Mouse (Mus musculus) T-helper 1 cell (primary cell): ENCODE measurements around the gene Flt4.
"Not testable (repeated sequence)": the region's sequence is repeated elsewhere in the genome, so short reads cannot be mapped to it uniquely, and the experiment has no call there.

Experiments
- in situ Hi-C: fragments of 300-600 bp; cut with MboI, MseI; formaldehyde crosslinking; loops from one replicate; pipeline ENCODE4 v1.15.1; 2025; ENCODE audit warnings: high pct_unique_total_duplicates

Flt4 gene

DNA sequence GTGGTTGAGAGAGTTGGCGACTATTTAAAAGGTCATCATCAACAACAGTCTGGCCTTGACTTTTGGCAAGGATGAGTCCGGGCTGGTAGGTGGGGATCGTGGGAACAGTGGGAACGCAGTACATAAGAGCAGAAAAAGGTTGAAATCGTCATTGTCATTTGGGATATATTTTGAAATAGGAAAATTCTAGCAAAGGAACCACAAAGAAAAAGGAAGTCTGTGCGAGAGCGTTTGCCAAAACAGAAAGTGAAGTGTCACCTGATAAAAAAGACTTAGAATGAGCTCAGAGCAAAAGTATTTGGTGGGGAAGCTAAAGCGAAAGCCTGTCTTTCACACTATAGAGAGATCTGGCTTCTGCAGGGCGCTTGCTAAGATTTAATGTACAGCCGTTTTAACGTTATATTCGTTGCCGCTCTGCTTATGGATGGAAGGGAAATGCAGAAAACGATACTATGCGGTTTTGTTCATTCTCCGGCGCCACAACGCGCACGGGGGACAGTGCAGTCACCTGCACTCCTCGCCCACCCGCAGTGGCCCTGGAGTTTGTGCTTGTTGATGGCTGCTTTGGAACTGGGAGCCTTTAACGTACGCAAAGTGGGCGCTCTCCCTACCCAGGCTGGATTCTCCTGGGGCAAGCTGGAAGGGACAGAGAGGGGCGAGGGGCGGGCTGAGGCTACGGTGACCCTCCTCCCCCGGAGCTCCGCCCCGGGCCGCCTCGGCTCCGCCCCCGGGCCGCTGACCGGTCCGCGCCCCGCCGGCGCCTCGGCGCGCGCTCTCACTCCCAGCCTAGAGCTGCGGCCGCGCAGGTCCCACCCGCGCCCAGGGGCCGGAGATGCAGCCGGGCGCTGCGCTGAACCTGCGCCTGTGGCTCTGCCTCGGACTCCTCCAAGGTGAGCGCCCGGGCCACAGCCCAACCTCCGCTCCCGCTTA, at the start of gene Flt4:
Flt4 (plus strand) TSS at position 326 of the 930 bp plus-strand sequence.
- in situ Hi-C loops: not testable (repeated sequence)

DNA sequence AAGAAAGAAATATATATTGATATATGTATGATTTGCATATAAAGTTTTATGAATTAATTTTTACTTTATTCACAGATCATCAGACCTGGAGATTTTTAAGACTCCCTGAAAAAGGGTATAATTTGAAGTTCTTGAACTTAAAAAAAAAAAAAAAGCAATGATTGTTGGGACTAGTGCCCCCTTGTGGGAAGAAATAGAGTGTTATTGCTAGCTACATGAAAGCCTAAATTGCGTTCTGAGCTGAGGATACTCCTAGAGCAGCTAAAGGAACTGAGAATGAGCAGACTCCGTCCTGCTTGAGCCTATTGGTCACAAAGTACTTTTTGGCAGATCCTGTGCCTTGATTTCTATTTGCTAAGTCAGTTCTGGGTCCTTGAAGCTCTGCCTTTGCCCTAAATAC, 34.0 kb upstream of the Flt4 start:
- in situ Hi-C loops: not testable (repeated sequence)

DNA sequence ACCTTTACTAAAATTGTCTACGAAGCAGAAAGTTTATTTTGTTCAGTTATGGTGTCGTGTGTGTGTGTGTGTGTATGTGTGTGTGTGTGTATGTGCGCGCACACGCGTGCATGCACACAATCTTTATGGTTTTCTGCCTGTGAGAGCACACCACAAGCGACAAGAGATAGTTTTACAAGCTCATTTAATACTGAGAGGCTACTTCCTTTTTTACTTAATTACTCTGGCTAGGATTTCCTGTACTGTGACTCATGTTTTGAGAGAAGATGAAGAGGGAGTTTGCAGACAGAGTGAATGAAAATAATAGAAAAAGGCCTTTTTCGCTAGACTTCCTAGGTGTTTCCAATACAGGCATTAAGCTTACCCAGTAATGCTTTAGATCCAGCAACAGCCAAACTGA, 28.6 kb upstream of the Flt4 start:
- in situ Hi-C loops: not testable (repeated sequence)

DNA sequence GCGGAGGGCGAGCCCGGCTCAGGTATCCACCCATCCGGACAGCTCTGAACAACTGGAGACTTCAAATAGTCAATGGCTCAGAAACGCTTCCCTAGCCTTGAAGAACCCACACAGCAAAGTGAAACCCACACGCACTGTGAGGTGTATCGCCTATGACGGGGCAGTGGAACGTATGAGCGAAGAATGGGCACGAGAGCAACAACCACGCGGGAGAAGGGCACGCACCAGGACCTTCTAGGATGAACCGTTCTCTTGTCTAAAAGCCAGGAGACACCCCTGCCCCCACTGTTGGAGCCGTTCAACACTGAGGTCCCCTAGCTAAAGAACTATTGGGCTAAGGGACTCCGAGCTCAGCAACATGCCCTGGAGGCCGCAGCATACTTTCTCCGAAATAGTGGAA, 18.9 kb upstream of the Flt4 start:
- in situ Hi-C loops: loop anchor here (5.0 kb wide), 1 partner anchor 1587 kb away; no protein-coding TSS in a partner anchor

DNA sequence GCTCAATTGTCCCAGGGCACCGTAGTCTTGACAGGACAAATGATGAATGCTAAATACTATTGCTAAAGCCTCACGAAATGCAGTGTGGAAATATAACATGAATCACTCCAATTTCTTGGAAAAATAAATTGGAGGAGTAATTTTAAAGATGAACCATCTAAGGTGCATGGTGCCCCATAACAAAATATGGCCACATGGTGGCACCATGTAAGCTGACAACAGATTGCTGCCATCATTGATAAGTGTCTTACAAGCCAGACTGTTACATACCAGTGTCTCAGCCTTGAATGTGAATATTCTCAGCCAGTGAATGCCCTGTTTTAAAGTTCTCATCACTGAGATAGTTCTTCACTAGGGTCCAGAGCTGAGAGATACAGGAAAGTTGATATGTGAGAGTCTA, 11.9 kb upstream of the Flt4 start:
- in situ Hi-C loops: not testable (repeated sequence)

DNA sequence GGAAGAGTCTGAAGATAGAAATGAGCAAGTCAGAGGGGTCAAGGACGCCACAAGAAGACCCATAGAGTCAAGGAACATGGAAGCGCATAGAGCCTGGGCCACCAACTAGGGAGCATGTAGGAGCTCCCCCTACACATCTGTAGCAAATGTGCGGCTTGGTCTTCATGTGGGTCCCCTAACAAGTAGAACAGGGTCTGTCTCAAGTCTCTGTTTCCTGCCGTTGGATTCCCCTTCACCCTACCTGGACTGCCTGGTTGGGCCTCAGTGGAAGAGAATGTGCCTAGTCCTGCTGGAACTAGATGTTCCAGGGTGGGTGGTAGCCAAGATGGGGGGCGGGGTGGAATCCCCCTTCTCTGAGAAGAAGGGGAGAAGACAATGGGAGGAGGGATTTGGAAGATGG, 757 bp upstream of the Flt4 start:
- in situ Hi-C loops: not testable (repeated sequence)

DNA sequence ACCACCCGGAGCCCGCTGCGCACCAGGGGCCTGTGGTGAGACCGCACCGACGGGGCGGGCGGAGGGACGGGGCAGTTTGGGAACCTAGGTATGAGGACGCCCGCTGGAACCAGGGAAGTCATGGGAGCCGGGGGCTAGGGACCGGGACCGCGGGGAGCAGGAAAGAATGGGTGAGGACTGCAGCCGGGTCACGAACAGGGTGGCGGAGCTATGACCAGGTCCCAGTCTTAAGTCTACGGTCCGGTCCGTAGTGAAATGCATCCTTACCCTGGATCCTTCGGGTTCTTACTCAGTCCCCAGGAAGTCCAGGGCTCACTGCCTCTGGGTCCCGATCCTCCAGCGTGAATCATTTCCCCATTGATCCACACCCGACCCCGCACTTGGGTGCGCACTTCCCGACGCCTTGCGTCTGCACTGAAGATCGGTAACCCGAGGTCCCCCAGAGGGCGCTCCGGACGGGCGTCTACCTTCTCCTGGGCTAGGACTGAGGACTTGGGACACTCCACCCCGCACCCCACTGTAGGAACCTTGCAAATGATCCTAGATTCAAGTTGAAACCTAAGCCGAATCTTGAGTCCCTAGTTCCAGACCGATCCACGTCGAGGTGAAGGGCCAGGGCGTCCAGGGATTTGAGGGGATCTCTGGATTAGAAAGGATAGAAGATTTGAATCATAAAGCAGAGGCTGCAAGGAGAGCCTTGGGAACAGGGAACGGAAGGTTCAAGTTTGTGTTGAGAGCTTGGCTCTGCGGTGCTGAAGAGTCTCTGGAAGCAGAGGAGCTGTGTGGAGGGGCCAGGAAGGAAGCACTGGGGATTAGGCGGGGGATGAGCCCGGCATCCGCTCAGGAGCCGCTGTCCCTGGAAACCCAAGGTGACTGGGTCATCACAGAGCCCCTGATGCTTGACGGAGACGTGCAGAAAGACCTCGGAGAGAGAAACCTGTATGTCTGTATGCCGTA, 1.1 kb downstream of the Flt4 start:
- in situ Hi-C loops: not testable (repeated sequence)

DNA sequence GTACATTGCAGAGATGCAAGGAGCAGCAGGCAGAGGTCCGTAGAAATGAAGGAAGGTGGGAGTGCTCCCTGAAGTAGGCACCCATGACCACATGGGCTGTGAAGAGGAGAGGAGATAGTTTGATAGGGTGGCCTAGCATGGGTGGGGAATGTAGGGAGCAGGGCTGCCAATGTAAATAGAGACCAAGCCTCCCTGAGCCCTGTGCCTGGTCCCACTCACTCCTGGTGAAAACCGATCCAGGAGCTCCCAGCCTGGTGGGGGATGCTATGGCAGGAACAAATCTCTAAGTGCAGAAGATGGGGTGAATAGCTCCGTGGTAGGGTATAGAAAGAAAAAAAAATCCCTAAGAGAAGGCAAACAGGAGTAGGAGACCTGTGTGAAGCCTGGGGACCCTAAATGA, 2.3 kb downstream of the Flt4 start:
- in situ Hi-C loops: not testable (repeated sequence)

DNA sequence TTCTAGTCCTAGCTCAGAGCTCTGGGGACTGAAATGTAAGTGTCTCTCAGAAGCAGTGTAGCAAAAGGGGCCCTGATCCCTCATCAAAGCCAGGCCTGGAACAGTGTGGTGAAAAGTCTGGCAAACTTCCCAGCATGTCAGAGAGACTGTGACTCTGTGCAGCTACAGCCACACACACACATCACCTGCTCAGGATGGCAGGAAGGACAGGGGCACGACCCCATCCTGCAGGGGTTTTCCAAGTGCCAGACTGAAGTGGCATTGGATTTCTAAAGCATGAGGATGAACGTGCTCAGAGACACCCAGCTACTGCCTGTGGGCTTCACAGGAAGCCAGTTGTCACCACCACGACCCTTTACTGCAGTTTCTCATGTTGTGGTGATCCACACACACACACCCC, 3.1 kb downstream of the Flt4 start:
- in situ Hi-C loops: no loop called here

DNA sequence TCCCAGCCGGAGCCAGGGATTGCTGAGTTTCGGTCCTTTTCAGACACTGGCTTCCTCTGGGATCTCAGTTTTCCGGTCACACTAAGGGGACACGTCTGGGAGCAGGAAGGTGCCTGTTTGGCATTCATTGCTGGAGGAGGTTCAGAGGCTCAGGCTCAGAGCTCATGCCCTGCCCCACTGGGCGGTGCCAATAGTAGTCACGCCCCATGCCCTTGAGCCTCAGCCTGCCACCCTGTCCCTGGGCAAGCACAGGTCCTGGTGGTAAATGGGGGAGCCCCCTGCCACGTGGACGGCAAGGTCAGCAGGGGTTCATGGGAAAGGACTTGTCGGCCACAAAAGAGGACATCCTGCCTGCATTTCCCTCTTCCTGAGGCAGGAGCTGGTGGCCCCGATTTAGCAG, 4.3 kb downstream of the Flt4 start:
- in situ Hi-C loops: no loop called here

DNA sequence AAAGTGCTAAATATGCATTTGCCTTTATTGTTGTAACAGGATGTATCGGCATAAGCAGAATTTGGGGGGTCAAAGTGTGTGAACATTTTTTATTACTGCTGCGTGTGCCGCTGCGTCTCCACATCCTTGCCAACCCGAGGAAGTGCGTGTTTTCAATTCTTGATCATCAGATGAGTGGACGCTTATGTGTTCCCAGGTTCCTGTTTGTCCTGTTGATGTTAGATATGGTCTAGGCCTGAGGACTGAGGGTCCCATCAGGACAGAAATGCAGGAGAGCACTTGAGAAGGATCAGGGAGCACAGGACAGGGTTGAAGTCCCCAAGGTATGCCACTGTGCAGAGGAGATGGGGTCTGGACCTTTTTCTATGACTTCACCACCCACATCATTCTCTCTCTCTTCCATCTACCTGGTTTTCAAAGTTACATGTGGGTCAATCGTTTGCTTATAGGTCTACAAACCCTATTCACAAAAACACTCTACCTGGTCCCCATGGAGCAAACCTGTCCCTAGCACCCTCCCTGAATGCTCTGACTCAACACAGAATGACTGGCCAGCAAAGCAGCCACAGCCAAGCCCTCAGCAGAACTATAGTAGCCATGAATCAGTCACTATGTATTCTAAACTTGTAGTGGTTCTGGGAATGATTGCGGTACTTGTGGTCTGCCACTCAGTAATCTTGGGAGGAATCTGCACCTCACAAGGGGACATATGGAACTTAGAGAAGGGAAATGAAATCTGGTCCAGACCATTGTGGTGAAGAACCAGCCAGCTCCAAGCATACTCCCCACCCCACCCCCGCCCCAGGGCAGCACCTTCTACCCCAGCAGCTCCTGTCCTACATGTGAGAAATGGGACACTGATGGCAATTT, 7.0 kb downstream of the Flt4 start:
- in situ Hi-C loops: no loop called here

DNA sequence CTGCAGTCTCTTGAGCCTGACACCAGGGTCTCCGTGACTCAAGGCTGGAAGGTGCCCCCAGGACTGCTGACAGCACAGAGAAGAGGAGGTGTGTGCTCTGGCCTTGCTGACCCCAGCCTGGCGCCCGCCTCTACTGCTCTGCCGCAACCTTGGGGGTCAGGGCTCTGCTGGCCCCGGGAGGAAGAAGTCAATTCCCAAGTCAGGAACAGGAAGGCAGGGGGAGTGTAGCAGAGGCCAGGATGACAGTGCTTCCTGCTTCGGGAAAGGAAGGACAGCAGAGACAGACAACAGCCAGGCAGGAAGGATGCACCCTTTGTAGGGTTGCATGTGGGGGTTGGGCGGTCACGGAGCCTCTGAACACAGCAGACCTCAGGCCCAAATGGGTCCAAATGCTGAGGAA, 9.4 kb downstream of the Flt4 start:
- in situ Hi-C loops: no loop called here

DNA sequence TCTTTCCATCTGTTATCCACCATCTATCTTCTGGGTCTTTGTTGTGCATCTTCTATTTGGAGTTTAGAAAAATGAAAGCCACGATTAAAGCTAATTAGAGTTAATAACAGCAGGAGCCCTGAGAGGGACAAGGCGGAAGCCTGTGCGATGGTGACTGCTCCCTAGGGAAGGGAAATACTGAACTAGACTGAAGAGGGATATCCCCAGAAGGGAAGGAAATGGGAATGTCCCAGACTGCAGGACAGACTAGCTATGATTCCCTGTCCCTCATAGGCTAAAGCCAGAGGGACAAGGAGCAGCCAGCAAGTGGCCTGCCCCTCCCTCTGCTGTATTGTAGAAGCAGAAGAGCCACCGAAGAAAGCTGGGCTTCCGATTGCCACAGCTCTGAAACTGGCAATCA, 12.9 kb downstream of the Flt4 start:
- in situ Hi-C loops: loop anchor here (5.0 kb wide), 1 partner anchor 50 kb away; no protein-coding TSS in a partner anchor

DNA sequence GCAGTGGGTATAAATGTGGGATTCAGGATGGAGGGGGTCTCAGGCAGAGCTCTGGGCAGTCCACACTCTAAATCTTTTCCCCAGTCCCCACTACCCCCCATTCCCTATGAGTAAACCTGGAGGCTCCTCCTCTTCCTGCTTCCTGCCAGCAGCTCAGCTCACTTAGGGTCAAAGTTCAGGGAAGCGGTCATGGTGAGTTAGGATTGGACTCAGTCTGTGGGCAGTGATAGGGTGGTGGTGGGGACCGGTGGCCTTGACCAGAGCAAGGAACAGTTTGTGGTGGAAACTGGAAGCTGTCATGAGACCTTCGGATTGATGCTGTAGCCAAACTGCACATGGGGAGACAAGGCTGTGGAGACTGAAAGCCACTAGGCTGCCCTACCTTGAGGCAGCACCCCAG, 15.1 kb downstream of the Flt4 start:
- in situ Hi-C loops: loop anchor here (5.0 kb wide), 1 partner anchor 52 kb away; no protein-coding TSS in a partner anchor

DNA sequence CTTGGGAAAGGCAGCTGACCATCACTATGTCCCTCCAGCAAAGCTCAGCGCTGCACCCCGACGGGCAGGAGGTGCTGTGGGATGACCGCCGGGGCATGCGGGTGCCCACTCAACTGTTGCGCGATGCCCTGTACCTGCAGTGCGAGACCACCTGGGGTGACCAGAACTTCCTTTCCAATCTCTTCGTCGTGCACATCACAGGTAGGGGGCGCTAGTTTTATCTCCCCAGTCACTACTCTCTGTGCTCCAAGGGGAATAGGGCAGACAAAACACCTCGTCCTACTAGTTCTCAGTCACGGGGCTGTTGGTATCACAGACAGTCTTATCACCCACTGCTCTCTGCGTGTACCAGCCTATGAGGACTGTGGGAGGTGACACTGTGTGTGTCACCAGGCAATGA, 16.8 kb downstream of the Flt4 start:
- in situ Hi-C loops: no loop called here

DNA sequence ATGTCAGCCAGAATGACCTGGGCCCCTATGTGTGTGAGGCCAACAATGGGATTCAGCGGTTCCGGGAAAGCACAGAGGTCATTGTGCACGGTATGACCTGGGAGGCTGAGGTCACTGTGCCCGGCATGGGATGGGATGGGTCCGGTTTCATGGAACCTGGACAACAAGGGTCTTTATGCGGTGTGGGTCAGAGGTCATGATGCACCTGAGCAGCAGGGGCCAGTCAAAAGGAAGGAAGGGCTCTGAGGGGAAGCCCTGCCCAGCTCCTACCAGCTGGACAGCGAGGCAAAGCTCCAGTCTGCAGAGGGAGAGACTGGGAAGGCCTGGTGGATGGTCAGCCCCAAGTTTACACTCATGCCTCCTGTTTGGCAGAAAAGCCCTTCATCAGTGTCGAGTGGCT, 17.7 kb downstream of the Flt4 start:
- in situ Hi-C loops: no loop called here

DNA sequence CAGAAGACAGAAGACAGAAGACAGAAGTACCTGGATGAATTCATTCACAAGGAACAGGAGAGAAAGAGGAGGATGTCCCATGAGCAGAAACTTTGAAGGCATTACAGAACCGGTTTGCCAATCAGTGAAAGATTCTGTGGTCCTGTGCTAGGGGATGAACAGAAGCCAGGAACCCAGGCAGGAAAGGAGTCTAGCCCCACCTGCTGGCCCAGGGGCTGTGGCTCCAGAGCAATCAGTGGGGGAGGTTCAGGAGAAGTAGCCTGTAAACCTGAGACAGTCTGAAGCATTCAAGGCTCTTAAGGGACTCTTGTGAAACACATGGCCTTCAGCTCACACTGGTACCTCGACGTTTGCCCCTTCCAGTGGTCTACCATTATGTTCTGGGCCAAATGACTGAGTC, 22.1 kb downstream of the Flt4 start:
- in situ Hi-C loops: no loop called here

DNA sequence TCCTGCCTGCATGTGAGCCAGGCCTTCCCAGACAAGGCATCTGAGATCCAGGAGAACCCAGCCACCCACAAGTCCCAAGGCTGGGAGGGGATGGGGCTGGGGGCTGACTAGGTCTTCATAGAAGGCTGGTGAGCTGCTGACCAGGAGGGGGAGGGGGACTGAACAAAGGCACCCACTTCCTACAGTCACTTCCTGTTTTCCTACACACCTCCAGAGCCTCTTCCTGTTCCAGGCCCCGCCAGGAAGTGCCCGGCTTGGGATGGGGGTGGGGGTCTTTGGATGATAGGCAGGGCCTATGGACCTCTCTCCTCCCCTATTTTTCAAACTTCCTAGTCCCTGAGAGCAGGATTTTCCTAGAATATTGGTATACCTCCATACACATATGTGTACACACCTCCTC, 23.2 kb downstream of the Flt4 start:
- in situ Hi-C loops: no loop called here

DNA sequence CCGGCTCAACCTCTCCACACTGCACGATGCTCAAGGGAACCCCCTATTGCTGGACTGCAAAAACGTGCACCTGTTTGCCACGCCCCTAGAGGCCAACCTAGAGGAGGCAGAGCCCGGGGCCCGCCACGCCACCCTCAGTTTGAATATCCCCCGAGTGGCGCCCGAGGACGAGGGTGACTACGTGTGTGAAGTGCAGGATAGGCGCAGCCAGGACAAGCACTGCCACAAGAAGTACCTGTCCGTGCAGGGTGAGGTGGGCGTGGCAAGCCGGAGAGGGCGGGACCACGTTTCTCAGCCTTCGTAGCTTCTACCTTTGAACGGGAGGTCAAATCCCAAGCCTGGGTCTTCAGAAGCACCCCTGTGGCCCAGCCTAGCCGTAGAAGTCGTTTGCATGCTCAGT, 25.0 kb downstream of the Flt4 start:
- in situ Hi-C loops: no loop called here

DNA sequence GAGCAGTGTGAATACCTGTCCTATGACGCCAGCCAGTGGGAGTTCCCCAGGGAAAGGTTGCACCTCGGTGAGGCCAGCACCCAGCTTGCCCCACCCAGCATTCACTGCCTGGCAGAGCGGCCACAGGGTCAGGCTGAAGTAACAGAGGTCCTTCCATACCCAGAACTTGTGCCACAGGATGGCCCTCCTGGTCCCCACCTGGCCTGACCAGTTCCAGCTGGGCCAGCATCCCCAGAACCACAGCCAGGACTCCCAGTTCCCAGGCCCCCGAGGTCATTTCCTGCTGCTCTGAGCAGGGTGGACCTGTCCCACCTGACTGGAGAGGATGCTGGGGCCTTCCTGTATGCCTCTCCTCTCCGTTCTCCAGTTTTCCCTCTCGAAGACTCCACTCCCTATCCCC, 26.6 kb downstream of the Flt4 start:
- in situ Hi-C loops: no loop called here

DNA sequence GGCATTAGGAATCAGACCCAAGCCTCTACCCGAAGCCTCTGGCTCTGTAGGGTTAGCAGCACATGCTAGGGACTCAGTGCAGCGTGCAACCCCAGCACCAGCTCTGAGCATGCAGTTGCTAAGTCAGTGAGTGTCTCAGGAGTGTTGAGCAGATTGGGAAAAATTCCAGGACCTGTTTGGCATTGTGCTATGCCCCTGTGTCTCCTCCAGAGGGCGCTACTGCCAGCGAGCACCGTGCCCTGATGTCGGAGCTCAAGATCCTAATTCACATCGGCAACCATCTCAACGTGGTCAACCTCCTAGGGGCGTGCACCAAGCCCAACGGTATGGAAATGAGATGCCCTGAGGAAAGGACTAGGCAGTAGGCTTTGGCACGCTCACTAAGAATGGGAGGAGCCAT, 27.4 kb downstream of the Flt4 start:
- in situ Hi-C loops: no loop called here
